Mouse (Mus musculus) embryonic facial prominence, embryonic 12.5 days (tissue): ENCODE data around the gene Trim31. TPM values are rescaled to one million over a fixed set of nuclear protein-coding genes. Genes with fewer than 3 reads are reported as not detected.

Experiments used
- ATAC-seq: fragments of 200-750 bp; cut with Nextera tagmentation; 2 replicates; pipeline ENCODE4 v1.8.0; 2017; ENCODE audit not compliant: insufficient number of reproducible peaks, insufficient read depth, low FRiP score, low TSS enrichment
- H3K27ac ChIP-seq: fragments of 300-500 bp; sonication (generic); 2 replicates; pipeline ENCODE4 v1.5.1; 2016; ENCODE audit warnings: mild to moderate bottlenecking
- H3K27me3 ChIP-seq: fragments of 300-500 bp; sonication (generic); 2 replicates; pipeline ENCODE4 v1.6.1; 2016; ENCODE audit warnings: mild to moderate bottlenecking, moderate library complexity
- H3K36me3 ChIP-seq: fragments of 300-500 bp; sonication (generic); 2 replicates; pipeline ENCODE4 v1.6.1; 2016; ENCODE audit warnings: mild to moderate bottlenecking
- H3K4me1 ChIP-seq: fragments of 300-500 bp; sonication (generic); 2 replicates; pipeline ENCODE4 v1.6.1; 2016
- H3K4me2 ChIP-seq: fragments of 300-500 bp; sonication (generic); replicated peaks from 2 replicates; pipeline ENCODE4 v1.6.1; 2016; ENCODE audit warnings: mild to moderate bottlenecking, moderate library complexity
- H3K4me3 ChIP-seq: fragments of 300-500 bp; sonication (generic); 2 replicates; pipeline ENCODE4 v1.5.1; 2016; ENCODE audit warnings: mild to moderate bottlenecking
- H3K9ac ChIP-seq: fragments of 300-500 bp; sonication (generic); 2 replicates; pipeline ENCODE4 v1.6.1; 2016; ENCODE audit warnings: mild to moderate bottlenecking, moderate library complexity
- H3K9me3 ChIP-seq: fragments of 300-500 bp; sonication (generic); 2 replicates; pipeline ENCODE4 v1.6.1; 2016; ENCODE audit warnings: mild to moderate bottlenecking, moderate library complexity
- WGBS: fragments of 180-500 bp; shearing (Covaris S2); methylation state at CpG from one replicate; pipeline ENCODE4 v1.1.7; 2016; 5-methylcytosine and 5-hydroxymethylcytosine counted together
- polyA plus RNA-seq: library from polyadenylated mRNA; unstranded; fragments of >200 nt; fragmentation: Nextera tagmentation; extraction: Ambion mirVana; gene quantifications from 2 replicates; pipeline ENCODE4 v1.2.1, GENCODE M21; 2016

Trim31 gene
- polyA plus RNA-seq: not detected in 2 replicates

DNA sequence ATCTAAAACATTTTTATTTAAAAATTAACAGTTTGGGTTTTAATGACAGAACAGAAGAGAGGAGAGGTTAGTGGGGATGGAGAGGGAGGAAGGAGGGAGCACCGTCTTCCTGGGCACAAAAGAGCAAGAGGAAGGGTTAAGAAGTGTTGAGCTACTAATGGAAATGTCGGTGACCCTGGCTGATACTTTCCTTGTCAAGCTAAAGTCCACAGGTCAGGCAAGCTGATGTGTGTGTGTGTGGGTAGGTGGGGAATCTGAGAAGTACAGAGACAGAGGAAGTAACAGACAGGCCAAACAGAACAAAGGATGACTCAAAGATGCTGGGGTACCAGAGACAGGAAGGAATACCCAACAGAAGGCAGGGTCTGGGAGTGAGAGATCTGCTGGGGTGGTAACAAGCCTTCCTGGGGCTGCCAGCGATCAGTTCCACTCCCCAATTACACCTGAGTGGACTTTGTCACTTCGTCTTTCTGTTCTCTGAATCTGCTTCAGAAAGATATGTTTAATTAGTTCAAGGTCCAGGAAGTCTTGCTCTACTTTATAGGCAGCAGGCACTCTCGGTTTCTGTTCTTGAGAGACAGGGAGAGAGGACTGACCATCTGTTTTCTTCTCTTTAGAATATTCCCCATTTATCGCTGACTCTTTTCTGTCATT, at the start of gene Trim31:
Gene Trim31 (plus strand): TSS at position 567 of the 654 bp plus-strand sequence.
- ATAC-seq: no peak
- Histone ChIP-seq H3K36me3 (no peaks in the 10 kb centered on the region), H3K4me1 (no peaks in the 10 kb centered on the region), H3K27me3 (no peaks in the 10 kb centered on the region), H3K9me3 (no peaks in the 10 kb centered on the region), H3K4me2 (no peak within 1 kb of the TSS), H3K9ac (no peak within 1 kb of the TSS), H3K4me3 (no peak within 1 kb of the TSS), H3K27ac (no peak within 1 kb of the TSS)
- 61% methylated on average over 6 of the region's 6 CpGs for WGBS

DNA sequence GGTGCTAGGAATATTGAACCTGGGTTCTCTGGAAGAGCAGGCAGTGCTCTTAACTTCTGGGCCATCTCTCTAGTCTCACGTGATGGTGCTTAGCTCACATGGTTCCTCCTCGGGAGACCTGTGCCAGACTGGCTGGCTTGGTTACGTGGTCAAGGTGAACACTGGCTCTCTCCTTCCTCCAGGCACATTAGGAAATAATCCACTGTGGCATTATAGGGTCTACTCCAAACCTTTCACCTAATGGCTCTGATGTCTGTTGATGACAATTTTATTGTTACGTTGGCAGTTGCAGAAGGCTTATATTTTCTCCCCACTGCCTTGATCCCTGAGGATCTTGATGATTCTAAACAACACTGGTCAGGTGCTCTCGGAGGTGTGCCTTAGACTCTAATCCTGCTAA, 49.0 kb upstream of the Trim31 start:
- ATAC-seq: no peak
- peaks cover 33% of the 10 kb centered on the region for H3K36me3 ChIP-seq
- WGBS: 87% methylated on average over 5 of the region's 5 CpGs

DNA sequence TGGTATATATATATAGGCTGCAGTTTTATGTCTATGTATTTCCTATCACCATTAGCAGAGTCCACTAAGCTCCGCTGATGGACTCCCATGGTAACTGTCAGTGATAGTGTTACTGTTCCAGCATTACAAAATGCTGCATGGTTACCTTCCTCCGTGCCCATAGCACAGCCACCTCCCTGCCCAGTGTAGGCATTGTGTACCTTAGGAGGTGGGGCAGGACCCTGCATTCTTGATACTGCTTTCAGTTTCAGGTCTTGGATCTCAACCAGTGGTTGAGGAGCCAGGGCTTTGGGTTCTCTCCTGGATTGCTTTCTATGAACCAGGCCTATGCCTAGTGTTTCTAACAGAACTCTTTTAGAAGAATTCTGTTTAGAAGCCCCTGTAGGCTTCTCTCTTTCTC, 47.9 kb upstream of the Trim31 start:
- Histone ChIP-seq H3K4me1 (no peaks in the 10 kb centered on the region), H3K27ac (no peak overlapping the region), H3K4me2 (no peak overlapping the region), H3K4me3 (no peak overlapping the region), H3K36me3 (peaks cover 41% of the 10 kb centered on the region), H3K9ac (no peak overlapping the region), H3K9me3 (no peaks in the 10 kb centered on the region), H3K27me3 (no peaks in the 10 kb centered on the region)
- 86% methylated on average over 2 of the region's 2 CpGs for WGBS
- ATAC-seq: no peak

More for the DNA sequence above, 49.0 kb upstream of the Trim31 start:
- H3K27ac ChIP-seq: no peak overlapping the region
- H3K4me2 ChIP-seq: no peak overlapping the region
- H3K9me3 ChIP-seq: no peaks in the 10 kb centered on the region
- no peaks in the 10 kb centered on the region for H3K27me3 ChIP-seq
- no peaks in the 10 kb centered on the region for H3K4me1 ChIP-seq
- H3K9ac ChIP-seq: no peak overlapping the region
- H3K4me3 ChIP-seq: no peak overlapping the region

DNA sequence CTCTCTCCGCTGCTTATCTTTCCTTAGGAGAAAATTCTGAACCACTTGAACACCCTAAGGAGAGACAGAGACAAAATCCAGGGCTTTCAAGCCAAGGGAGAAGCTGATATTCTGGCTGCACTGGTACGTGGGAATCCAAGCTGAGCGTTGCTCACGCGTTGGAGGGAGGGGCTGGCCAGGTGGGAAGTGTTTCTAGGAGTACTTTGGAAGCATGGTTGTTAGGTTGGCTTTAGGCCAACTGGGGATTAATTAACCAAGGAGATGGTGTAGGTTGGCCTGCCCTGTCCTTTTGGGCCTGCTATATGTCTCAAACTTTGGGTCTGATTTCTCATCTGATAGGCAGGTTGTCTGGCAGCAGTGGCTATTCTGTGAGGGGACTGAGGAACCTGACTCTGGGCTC, 46.7 kb upstream of the Trim31 start:
- peaks cover 52% of the 10 kb centered on the region for H3K36me3 ChIP-seq
- WGBS: 89% methylated on average over 5 of the region's 5 CpGs
- no peak overlapping the region for H3K27ac ChIP-seq
- no peaks in the 10 kb centered on the region for H3K27me3 ChIP-seq
- no peak overlapping the region for H3K9ac ChIP-seq
- no peak for ATAC-seq
- H3K4me2 ChIP-seq: no peak overlapping the region
- H3K9me3 ChIP-seq: no peaks in the 10 kb centered on the region
- no peak overlapping the region for H3K4me3 ChIP-seq
- H3K4me1 ChIP-seq: no peaks in the 10 kb centered on the region

DNA sequence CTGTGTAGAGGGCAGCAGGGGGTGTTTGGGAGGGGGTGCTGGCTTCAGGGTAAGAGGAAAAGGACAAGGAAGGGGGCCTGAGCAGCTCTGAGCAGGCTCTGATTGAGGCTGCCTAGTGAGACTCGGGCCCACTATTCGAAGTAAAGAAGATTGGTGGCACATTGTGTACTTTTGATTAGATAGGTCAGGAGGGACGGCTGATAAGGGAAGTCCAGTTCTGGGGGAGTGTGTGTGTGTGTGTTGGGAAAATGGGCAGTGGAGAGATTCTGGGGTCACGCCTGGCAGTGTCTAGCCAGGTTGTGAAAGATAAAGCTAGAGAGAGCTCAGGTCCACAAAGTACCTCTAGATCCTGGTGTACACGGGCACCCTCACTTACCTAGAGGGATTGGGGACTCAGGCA, 46.3 kb upstream of the Trim31 start:
- peaks cover 56% of the 10 kb centered on the region for H3K36me3 ChIP-seq

DNA sequence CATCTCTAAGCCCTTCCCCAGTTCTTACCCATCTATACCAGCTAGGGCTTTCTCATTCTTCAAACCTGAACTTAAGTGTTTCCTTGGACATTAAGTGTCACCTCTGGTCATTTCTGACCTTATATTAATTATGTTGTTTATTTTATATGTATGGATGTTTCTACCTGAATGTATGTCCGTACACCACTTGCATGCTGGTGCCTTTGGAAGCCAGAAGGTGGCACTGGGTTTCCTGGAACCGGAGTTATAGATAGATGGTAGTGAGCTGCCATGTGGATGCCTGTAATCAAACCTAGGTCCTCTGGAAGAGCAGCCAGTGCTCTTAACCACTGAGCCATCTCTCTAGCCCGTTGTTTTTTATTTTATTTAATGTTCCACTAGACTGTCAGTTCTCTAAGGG, 42.4 kb upstream of the Trim31 start:
- peaks cover 83% of the 10 kb centered on the region for H3K36me3 ChIP-seq
- WGBS: 86% methylated on average over 3 of the region's 3 CpGs

More for the DNA sequence above, 46.3 kb upstream of the Trim31 start:
- Histone ChIP-seq H3K4me3 (no peak overlapping the region), H3K27me3 (no peaks in the 10 kb centered on the region), H3K9me3 (no peaks in the 10 kb centered on the region), H3K9ac (no peak overlapping the region), H3K27ac (no peak overlapping the region), H3K4me1 (no peaks in the 10 kb centered on the region), H3K4me2 (no peak overlapping the region)
- ATAC-seq: no peak; the same call in 1 of the 2 replicates
- WGBS: 91% methylated on average over 5 of the region's 5 CpGs

DNA sequence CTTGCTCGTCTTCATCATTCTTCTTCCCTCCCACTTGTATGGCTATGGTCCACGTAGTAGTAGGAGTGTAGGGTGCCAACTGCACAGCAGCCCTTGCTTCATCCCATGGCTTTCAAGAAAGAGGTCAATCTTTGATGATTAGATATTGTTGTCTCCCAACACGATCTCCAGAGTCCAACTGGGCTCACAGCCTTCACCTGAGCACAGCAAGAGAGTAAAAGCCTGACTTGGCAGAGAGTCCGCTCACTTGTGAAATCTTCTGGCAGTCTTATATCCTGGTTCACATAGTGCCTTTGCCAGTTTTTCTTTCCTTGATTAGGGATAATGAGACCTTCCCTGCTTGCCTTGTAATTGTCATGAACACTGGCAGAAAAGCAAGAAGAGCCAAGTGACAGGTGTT, 41.7 kb upstream of the Trim31 start:
- H3K9ac ChIP-seq: no peak overlapping the region
- ATAC-seq: no peak
- no peak overlapping the region for H3K4me3 ChIP-seq
- H3K36me3 ChIP-seq: peaks cover 76% of the 10 kb centered on the region
- WGBS: 90% methylated on average over 4 of the region's 4 CpGs
- no peak overlapping the region for H3K27ac ChIP-seq
- H3K9me3 ChIP-seq: no peaks in the 10 kb centered on the region
- no peak overlapping the region for H3K4me2 ChIP-seq
- H3K27me3 ChIP-seq: no peaks in the 10 kb centered on the region
- no peaks in the 10 kb centered on the region for H3K4me1 ChIP-seq

More for the DNA sequence above, 42.4 kb upstream of the Trim31 start:
- Histone ChIP-seq H3K4me2 (no peak overlapping the region), H3K4me3 (no peak overlapping the region), H3K9me3 (no peaks in the 10 kb centered on the region), H3K9ac (no peak overlapping the region), H3K4me1 (no peaks in the 10 kb centered on the region), H3K27ac (no peak overlapping the region), H3K27me3 (no peaks in the 10 kb centered on the region)
- ATAC-seq: no peak

DNA sequence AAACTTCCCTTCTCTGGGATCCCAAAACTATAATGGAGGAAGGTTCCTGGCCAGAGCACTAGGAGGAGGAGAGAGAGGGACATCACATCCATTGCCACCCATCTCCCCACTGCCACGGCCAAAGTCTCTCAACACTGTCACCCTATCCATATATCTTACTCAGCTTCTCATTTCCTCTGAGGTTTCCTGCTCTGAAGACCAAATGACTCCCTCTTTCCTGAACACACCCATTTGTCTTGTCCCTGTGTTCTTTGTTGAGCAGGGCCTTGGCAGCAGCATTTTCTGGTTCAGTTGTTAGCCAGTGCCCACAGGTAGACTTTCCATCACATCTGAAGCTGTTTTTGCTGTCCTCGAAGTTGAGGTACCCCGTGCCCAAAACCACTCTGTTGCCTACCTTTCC, 39.7 kb upstream of the Trim31 start:
- no peaks in the 10 kb centered on the region for H3K4me1 ChIP-seq
- ATAC-seq: no peak
- H3K9me3 ChIP-seq: no peaks in the 10 kb centered on the region
- WGBS: 83% methylated on average over 3 of the region's 3 CpGs
- no peak overlapping the region for H3K4me3 ChIP-seq
- H3K9ac ChIP-seq: no peak overlapping the region
- peaks cover 58% of the 10 kb centered on the region for H3K36me3 ChIP-seq
- no peak overlapping the region for H3K27ac ChIP-seq
- no peaks in the 10 kb centered on the region for H3K27me3 ChIP-seq
- H3K4me2 ChIP-seq: no peak overlapping the region

DNA sequence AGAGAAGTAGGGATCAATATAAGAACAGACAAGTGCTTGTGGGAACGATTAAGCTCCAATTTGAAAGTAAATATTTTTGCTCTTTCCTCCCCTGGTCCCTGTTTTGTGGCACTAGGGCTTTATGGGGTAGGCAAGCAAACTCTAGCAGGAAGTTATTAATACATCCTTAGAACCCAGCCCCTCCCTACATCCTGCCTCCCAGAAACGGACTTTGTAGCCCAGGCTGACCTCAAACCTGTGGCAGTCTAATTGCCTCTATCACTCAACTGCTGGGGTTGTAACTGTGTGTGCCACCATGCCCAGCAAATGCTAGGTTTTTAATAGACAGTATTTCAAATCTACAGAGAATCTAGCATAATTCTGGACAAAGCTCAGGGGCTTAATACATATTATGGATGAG, 36.2 kb upstream of the Trim31 start:
- peaks cover 26% of the 10 kb centered on the region for H3K36me3 ChIP-seq
- H3K4me2 ChIP-seq: no peak overlapping the region
- H3K4me3 ChIP-seq: no peak overlapping the region
- 52% methylated on average over 2 of the region's 2 CpGs for WGBS
- H3K4me1 ChIP-seq: no peaks in the 10 kb centered on the region
- no peak for ATAC-seq
- H3K27me3 ChIP-seq: peaks cover 12% of the 10 kb centered on the region
- no peak overlapping the region for H3K27ac ChIP-seq
- no peaks in the 10 kb centered on the region for H3K9me3 ChIP-seq
- H3K9ac ChIP-seq: no peak overlapping the region

DNA sequence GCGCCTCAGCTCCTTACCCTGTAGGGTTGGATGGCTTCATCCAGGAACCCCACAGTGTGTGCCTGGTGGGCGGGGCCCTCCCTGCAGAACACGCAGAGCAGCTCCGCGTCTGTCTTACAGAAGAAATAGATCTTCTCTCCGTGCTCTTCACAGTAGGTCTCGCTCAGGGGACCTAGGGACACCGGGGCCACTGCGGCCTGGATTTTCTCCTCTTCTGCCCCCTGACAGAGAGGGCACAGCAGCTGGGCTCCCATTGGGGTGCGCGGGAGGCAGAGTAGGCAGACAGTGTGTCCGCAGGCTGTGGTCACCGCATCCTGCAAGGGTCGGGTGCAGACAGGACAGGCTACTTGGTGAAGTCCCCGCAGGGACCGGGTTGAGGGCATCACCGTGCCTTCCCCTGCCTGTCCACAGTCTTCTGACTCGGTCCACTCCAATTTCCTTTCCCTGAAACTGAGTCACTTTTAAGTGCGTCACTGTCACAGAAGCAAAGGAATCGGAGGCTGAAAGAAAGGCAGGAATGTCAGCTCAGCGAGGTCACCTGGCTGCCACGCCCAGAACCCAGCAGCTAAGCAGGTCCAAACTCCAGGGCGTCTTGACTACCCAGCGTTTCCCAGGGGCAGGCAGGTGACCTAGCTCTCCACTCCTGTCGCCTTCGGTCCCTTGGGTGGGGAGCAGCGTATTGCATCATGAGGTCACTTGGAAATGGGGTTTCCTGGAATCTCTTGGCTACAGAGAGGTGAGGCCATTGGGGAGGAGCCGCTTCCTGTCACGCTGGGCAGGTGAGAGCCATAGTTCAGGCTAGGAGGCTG, 31.0 kb upstream of the Trim31 start, which contains the start of gene Trim15:
Gene Trim15 (minus strand): TSS at position 492 of the 809 bp plus-strand sequence.
- Histone ChIP-seq H3K27ac (no peak within 1 kb of the TSS), H3K4me1 (no peaks in the 10 kb centered on the region), H3K9me3 (no peaks in the 10 kb centered on the region), H3K36me3 (no peaks in the 10 kb centered on the region), H3K4me3 (0 out of 2 replicates have a peak within 1 kb of the TSS, but pooled peaks have one; percentile 5), H3K9ac (peak within 1 kb of the TSS; percentile 15; the same call in 1 of the 2 replicates), H3K27me3 (peaks cover 23% of the 10 kb centered on the region), H3K4me2 (peak within 1 kb of the TSS; percentile 40)
- WGBS: 15% methylated on average over 29 of the region's 29 CpGs
- peak; percentile 41; the same call in 1 of the 2 replicates for ATAC-seq

DNA sequence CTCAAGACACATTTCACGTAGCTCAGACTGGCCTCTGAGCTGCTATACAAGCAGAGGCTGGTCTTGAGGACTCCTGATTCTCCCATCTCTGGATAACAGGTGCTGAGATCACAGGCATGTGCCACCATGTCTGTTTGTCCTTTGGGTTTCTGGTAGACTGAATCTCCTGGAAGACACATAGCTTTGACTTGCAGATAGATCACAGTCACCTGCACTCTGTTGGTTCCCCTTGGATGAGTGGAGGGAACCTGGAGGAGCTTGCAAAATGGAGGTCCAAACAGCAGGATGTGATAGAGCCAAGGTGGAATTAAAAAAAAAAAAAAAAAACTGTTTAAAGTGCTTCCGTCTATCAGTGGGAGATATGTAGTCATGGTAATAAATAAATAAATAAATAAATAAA, 29.1 kb upstream of the Trim31 start:
- Histone ChIP-seq H3K4me3 (no peak overlapping the region), H3K27me3 (peaks cover 23% of the 10 kb centered on the region), H3K4me1 (no peaks in the 10 kb centered on the region), H3K27ac (no peak overlapping the region), H3K9me3 (no peaks in the 10 kb centered on the region), H3K9ac (no peak overlapping the region), H3K36me3 (no peaks in the 10 kb centered on the region), H3K4me2 (no peak overlapping the region)
- ATAC-seq: no peak
- 78% methylated on average over 2 of the region's 2 CpGs for WGBS
